Mouse (Mus musculus) frontal cortex, postnatal 25 days (tissue): ENCODE measurements around the gene Kcne3.

Experiments
- DNase-seq, 2 experiments: peaks; one replicate each; pipeline ENCODE4 v3.0.0; 2022; ENCODE audit warnings: low spot score in 2 of 2

The Kcne3 gene

DNA sequence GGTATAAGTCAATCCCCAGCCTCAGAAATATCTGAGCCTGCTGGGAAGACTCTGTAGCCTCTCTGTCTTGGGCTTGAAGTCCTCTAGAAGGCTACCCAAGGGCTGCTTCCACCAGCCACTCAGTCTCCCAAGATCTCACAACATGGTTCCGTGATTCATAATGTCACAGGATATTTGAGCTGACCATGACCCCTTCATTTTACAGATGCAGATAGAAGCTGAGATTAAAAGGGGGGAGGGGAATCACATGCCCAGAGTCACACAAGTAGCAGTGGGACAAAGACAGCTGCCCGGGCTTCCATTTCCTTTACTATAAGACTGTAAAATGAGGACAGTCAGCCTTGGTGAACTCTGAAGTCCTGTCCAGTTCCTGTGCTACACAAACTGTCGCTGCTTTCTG lies 5.3 kb downstream of the Kcne3 start:
- DNase-seq, result no peak

DNA sequence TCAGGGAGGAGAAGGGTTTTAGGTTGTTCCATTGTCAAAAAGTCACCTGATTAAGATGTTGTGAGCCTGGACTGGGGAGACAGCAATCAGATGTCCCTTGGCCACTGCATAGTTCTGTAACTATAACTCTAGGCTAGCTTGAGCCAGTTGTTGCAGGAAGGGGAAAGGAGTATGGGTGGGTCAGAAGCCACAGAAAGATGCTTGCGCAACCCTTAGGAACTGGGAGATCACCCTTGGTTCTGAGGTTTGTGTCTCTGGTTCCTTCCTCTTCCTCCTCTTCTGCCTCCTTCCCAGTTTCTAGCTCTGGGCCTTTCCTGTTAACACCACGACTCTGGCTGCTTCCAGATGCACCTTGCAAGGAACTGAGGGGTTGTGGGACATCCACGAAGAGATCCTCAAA lies 6.1 kb downstream of the Kcne3 start:
- no peak for DNase-seq

DNA sequence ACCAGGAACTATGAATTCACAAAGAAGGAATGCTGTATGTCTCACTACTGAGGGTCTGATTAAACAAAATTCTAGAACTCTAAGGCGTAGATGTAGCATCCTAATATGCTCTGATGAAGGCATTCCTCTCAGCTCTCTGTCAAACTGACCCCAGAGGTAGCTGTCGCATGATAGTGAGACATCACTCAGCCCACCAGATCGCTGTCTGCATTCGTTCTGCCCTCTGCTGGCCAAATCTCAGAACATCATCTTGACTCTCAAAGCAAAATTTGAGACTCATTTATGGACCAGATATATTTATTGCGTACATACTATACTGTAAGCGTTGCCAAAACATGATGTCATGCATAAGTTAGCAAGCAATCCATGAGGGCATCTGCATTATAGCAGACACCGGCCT lies 11.3 kb downstream of the Kcne3 start:
- peak; percentile 30 to 31 for DNase-seq

DNA sequence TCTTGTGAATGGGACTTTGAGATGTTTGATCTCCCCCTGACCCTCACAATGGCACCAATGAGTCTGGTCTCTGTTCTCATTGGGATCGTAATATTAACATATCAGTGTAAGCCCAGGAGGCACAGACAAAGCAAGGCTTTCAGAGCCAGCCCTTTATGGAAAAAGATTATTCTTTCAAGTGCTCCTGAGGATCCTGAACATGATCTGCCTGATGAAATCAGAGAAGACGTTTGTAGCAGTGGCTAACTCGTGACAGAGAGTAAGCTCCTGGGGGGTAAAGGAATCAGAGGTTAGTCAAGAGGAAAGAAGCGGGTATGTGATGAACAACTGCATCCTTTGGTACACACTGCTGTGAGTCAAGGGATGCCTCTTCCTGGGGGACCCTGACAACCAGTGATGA lies 13.9 kb downstream of the Kcne3 start:
- no peak for DNase-seq

DNA sequence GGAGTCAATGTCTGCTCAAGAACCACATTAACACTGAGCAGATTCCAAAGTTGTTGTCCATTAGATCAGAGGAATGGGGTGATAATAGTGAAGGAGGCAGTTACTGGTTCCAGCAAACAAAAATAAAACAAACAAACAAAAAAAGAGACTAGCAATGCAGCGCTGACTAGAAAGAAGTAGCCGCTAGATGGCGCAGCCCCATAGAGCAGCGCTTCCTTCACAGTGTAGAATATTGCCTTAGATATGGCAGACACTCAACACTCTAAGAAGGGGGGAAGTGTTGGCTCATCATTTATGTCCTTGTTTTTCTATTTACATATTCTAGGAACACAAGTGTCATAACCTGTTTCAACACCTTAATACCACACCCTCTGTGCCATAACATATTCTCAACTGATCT lies 14.5 kb downstream of the Kcne3 start:
- DNase-seq, result peak; percentile 31

DNA sequence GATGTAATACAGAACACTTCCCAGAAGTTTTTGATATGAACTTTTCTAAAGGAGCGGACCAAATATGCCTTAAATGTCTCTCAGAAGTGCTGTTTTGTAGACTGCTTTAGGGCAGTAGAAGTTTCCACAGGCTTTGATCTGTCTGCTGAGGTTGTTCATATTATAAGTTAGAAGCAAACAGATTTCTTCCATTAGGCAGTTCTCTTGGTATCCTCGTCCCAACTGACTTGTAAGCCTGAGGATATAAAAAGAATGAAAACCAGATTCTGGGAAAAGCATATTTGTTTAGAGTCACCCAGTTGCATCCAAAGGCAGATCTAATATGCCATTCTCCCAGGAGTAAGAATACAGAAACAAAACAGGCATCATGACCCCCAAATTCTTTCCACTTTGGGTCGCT lies 24.9 kb downstream of the Kcne3 start:
- no peak for DNase-seq

DNA sequence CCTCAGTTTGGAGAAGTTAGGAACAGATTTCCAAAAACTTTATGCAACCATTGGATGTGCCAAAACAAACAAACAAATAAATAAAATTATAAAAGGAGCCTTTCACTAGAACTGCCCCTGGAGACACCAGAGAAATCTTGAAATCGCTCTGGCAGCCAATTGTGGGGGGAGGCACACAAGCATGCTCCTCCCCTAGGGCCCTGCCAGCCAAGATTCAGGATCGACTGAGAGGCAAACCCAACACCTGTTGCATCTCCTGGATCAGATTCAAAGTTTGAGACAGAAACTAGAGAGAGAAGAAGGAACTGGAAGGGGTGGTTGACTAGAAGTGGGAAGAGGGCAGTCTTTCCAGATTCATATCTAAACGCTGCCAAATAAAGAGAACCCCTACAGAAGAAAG lies 27.3 kb downstream of the Kcne3 start:
- no peak for DNase-seq

DNA sequence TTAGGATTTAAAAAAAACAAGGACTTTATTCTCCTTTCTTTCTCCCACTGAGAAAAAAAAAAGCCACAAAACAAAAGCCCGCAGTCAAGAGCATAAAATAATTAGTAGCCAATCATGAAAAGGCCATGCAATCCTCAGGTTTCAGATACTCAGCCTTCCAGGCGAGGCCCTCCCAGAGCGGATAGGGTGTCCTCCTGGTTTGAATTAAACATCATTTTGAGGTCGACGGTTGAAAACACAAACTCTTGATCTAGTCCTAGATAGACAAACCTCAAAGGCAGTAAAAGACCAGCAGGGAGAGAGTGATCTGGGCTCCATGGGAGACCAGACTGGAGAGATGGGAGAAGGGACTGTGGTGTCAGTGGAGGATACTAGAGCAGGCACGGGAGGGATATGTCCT lies 28.6 kb downstream of the Kcne3 start:
- no peak for DNase-seq

DNA sequence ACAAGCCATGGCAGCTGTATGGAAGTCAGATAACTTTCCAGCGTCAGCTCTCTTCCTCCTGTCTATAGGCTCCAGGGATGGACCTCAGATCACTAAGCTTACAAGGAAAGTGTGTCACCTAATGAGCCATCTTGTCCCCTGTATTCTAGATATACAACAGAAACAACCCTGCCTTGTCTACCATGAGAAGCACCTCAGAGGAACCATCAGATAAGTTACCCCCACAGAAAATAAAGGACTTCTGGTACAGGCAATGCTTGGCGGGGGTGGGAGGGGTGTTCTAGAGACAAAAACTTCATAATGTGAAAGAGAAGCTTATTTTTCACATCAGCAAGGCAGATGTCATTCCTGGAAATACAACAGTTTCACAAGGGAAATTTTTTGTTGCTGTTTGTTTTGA lies 29.8 kb downstream of the Kcne3 start:
- no peak for DNase-seq

DNA sequence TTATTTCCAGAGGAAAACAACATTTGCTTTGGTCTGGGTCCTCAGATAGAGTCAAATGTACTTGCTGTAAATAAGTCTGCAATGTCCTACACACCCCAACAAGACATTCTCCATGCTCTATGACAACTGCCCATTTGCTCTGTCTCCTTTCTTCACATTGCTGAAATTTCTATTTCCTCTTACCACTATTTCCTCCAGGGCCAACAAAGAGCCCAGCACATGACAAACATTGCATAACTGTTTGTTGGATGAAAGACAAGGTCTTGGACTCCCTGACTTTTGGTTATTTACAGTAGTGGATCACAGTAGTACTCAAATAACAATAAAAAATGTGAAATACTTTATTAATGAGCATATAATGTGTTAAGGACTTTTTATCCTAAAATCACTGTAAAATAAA lies 31.6 kb downstream of the Kcne3 start:
- no peak for DNase-seq

DNA sequence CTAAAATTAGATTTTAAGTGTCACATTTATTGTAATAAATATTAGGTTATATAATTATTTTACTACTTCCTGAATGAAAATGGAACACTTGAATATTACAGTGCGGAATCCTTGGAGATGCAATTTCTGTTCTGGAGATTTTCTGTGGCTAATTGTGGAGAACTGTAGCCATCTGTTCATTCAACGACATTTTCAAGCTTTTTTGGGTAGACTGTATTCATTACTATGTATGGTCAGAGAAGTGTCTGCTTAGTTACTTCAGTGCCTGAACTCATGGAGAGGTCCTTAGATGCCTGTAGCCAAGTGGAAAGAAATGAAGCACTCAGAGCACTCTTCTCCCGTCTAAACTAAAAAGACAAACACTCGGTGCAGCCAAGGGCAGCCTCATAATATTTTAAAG lies 38.0 kb downstream of the Kcne3 start:
- DNase-seq, result no peak

DNA sequence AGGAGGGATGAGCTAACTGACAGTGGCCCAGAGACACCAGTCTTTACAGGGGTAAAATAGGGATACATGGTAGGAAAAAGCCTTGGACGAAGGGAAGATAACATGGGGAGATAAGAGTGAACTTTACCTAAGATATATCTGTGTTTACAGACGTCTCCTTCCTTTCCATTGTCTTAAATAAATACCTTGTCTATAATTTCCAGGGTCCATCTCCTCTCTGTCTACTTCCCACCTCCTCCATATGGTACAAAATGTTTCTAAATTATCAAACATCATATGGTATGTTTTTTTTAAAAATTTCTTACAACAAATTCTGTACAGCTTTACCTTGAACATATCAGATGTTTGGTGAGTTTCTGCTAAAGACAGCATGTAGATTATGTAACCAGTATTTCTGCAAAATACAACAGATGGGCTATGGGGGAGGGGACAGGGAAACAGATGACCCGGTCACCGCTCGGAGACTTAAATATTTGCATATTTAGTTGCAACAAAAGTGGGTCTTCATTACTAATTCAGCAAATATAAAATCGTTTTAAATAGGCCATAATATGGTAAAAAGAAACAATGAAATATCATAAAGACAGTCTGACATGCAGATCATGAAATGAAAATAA lies 38.9 kb downstream of the Kcne3 start:
- no peak for DNase-seq

DNA sequence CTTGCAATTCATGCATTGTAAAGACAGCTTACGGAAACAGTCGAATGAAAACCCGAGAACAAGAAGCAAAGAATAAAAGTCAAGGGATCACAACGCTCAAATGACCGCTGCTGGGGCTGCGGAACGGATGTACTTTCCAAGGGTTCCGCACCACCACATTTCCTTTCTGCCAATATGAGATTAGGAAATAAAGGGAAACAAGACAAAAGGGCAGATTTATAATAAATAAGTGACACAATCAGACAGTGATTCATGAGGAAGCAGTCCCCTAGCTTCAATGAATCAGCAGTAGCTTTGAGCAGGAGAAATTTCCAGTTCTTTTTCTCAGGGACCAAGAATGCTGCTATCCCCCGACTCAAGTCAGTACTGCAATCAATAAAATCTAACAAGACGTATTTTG lies 39.7 kb downstream of the Kcne3 start:
- no peak for DNase-seq

DNA sequence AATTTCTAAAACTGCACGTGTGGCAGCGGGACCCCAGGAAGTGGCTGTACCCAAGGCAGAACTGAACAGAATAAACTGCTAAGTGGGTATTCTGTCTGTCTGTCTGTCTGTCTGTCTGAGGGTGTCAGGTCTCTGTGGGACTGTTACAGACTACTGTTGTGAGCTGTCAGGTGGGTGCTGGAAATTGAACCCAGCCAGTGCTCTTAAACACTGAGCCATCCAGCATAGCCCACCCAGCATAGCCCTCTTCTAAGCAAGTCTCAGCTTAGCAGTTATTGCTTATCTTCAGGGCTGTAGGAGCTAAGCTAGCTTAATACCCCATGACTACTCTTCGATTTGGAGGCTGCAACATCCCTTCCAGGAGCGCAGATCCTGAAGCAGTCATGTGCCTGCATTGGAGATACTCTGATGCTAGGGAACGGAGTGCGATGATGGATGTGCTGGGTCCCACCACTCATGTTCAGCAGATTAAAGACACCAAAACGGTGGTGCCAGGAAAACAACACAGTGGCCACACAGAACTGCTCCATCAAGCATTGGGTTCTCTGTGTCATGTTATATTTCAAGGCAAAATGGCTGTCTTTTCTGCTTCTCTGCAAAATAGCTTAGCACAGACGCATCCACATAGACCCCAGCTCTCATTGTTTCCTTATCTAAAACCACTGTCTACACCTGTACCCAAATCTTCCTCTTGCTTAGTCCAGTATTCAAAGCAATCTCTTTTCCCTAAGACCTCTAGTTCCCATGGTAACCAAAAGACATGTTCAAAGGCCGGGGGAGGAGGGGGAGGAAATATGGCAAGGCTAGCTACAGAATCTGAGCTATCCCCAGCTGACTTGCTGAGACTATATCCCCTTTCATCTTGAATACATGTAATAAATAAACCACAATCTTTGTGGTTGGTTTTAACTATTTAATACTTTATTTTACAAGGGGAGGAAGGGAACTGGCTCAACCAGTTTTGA lies 40.6 kb downstream of the Kcne3 start:
- DNase-seq, result no peak

DNA sequence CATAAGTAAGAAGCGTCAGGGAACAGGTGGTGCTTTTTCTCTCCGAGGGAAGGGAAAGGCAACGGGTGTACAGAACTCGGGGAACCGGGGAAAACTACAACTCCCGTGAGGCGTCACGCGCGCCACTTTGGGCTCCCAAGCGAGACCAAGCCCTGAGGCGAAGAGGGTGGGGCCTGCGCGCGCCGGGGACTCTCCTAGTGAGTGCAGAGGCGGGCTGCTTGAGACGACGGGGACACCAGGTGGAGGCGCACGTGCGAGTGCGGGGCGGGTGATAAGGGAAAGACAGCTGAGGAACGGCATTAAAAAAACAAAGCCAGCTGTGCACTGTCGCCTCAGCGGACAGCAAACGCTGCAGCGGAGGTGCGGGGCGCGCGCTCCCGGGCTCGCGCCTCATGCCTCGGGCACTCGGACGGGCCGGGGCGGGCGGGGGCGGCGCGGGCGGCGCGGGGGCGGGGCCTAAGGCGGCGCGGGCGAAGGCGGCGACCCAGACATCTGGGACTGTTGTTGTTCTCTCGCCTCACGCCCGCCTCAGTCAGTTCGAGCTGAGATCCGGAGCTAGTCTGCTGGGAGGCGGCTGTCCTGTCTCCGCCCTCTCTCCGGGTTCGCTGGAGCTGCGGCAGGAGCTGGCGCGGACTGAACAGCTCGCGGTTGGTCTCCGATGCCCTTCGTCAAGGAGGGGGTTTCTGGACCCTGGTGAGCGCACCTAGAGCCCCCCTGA lies 51.0 kb downstream of the Kcne3 start, which contains the start of gene Pgm2l1:
Gene Pgm2l1, plus strand, starts transcription at position 237 of the 718 bp plus-strand sequence.
- peak; percentile 92 to 95 for DNase-seq

DNA sequence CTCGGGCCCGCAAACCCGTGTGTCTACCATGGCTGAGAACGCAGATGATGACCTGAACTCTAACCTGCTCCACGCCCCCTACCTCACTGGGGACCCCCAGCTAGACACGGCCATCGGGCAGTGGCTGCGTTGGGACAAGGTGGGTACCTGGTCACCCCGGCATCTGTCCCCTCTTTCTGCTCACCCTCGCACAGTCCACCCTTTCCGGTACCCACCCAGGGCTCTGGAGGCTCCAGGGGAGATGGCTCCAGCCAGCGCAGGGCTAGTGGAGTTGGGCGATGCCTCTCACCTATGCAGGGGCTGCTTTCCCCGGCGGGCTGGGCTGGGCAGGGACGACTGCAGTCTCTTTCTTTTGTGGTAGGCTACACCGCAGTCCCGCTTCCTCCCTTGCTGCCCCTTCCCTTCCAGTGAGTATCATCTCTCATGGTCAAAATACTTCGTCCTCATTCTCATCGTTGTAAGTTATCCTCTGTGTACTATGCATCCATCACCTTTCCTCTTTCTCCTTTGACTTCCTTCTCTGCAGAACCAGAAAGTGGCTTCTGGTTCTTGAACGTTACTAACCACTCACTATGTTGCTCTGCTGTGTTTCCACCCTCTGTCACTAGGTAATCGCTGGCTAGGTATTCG lies 51.7 kb downstream of the Kcne3 start:
- no peak for DNase-seq

DNA sequence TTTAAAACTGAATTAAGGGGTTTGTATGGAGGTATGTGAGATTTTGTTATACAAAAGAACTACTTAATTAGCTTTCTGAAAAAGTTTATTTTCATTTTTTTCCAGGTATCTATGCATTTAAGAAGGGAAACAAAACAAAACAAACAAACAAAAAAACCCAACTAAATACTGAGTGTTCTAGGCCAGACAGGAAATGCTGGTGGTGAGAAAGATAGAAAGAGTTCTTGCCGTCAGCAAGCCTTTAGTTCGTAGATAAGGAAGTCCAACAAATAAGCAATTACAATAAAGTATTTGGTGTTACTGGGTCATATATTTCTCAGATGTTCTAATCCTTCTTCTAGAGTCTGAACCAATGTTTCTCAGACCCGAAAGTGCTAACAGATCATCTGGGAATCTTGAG lies 52.7 kb downstream of the Kcne3 start:
- no peak for DNase-seq

DNA sequence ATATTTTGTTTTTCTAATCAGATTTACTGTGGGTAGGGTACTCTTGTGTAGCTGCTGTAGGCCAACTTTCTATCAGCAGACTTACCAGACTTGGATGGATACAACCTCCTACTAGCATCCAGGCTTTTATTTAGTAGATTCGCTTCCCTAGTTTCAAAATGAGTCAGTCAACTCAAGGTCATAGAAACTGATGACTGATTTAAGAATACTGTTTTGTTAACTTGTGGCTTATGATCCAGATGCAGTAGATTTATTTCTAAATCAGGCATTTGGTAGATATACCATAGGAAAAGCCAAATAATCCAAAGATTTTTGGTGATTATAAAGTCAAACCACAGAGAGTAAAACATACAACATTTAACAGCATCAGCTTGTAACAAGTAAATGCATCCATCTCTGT lies 54.3 kb downstream of the Kcne3 start:
- DNase-seq, result no peak

DNA sequence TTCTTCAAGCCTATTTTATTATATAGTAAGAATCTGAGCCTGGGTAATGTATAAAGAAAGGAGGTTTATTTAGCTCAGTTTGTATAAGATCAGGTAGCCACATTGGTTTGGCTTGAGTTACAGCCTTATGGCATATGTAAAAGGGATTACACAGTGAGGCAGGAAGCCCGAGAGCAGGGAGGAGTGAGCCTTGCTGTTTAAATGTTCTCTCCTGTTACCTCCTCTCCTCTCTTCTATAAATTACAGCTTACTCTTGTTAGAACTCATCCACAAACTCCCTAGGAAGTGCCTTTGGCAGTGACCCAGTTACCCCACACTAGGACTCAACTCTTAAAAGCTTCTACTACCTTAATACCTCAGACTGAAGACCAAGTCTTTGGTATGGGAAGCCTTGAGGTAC lies 55.4 kb downstream of the Kcne3 start:
- DNase-seq, result no peak

DNA sequence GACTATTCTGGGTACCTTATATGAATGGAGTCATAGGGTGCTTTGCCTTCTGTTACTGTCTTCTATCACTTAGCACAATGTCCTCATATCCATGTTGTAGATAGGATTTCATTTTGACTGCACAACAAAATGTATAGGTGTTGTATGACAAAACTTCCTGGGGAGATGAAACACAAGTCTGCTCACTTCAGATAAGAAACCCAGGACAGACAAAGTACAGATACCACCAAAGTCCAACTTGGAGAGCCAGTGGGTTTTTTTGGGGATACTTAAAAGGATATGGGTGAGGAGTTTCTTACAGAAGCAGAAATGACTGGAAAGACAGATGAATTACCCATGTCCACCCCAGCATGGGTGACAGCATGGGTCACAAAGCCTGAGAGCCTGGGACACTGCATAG lies 57.4 kb downstream of the Kcne3 start:
- no peak for DNase-seq
